Mouse (Mus musculus): Measurements from ENCODE around the gene Myo1d.

Gene Myo1d

GRCm38 (mm10) chr11:80781535-80781934 lies 1.7 kb upstream of the Myo1d start:
- no peak for DNase-seq (ENCODE audit: low spot score in 2 of 2)

- DNase-seq (ENCODE audit: low spot score in 2 of 2), result no peak
Observed at GRCm38 (mm10) chr11:80778916-80779526, 804 bp downstream of the Myo1d start.

- DNase-seq (ENCODE audit: low spot score in 2 of 2), result no peak
Observed at GRCm38 (mm10) chr11:80778157-80778556, 1.7 kb downstream of the Myo1d start.

GRCm38 (mm10) chr11:80777708-80778107 lies 2.1 kb downstream of the Myo1d start:
- no peak for DNase-seq (ENCODE audit: low spot score in 2 of 2)

- DNase-seq (ENCODE audit: low spot score in 2 of 2), result no peak
Observed at GRCm38 (mm10) chr11:80775535-80775934, 4.3 kb downstream of the Myo1d start.

GRCm38 (mm10) chr11:80772595-80773210 lies 7.1 kb downstream of the Myo1d start:
- DNase-seq (ENCODE audit: low spot score in 2 of 2), result no peak

- DNase-seq (ENCODE audit: low spot score in 2 of 2), result no peak
Observed at GRCm38 (mm10) chr11:80771596-80772250, 8.1 kb downstream of the Myo1d start.

- DNase-seq (ENCODE audit: low spot score in 2 of 2), result no peak
Observed at GRCm38 (mm10) chr11:80771186-80771585, 8.6 kb downstream of the Myo1d start.

GRCm38 (mm10) chr11:80767320-80767617 lies 12.6 kb downstream of the Myo1d start:
- no peak for DNase-seq (ENCODE audit: low spot score in 2 of 2)

GRCm38 (mm10) chr11:80766472-80767319 lies 13.1 kb downstream of the Myo1d start:
- DNase-seq (ENCODE audit: low spot score in 2 of 2), result no peak

- DNase-seq (ENCODE audit: low spot score in 2 of 2), result no peak
Observed at GRCm38 (mm10) chr11:80766068-80766467, 13.8 kb downstream of the Myo1d start.

- DNase-seq (ENCODE audit: low spot score in 2 of 2), result no peak
Observed at GRCm38 (mm10) chr11:80762066-80762465, 17.8 kb downstream of the Myo1d start.

GRCm38 (mm10) chr11:80761285-80761974 lies 18.4 kb downstream of the Myo1d start:
- DNase-seq (ENCODE audit: low spot score in 2 of 2), result peak in 1 of 2 experiments; percentile 12

GRCm38 (mm10) chr11:80759023-80759422 lies 20.8 kb downstream of the Myo1d start:
- DNase-seq (ENCODE audit: low spot score in 2 of 2), result no peak

GRCm38 (mm10) chr11:80754201-80754600 lies 25.6 kb downstream of the Myo1d start:
- no peak for DNase-seq (ENCODE audit: low spot score in 2 of 2)

- DNase-seq (ENCODE audit: low spot score in 2 of 2), result no peak
Observed at GRCm38 (mm10) chr11:80751168-80751567, 28.7 kb downstream of the Myo1d start.

- DNase-seq (ENCODE audit: low spot score in 2 of 2), result no peak
Observed at GRCm38 (mm10) chr11:80749187-80749586, 30.6 kb downstream of the Myo1d start.

GRCm38 (mm10) chr11:80745426-80745825 lies 34.4 kb downstream of the Myo1d start:
- DNase-seq (ENCODE audit: low spot score in 2 of 2), result no peak

- DNase-seq (ENCODE audit: low spot score in 2 of 2), result no peak
Observed at GRCm38 (mm10) chr11:80743823-80744410, 35.9 kb downstream of the Myo1d start.

GRCm38 (mm10) chr11:80742462-80742861 lies 37.4 kb downstream of the Myo1d start:
- DNase-seq (ENCODE audit: low spot score in 2 of 2), result no peak

- no peak for DNase-seq (ENCODE audit: low spot score in 2 of 2)
Observed at GRCm38 (mm10) chr11:80734771-80735170, 45.1 kb downstream of the Myo1d start.
